Mouse (Mus musculus) thymus, postnatal 14 days (tissue): ENCODE measurements around the gene Ccdc182.

Experiments
- DNase-seq: peaks from one replicate; pipeline ENCODE4 v3.0.0; 2021

Ccdc182 gene

DNA sequence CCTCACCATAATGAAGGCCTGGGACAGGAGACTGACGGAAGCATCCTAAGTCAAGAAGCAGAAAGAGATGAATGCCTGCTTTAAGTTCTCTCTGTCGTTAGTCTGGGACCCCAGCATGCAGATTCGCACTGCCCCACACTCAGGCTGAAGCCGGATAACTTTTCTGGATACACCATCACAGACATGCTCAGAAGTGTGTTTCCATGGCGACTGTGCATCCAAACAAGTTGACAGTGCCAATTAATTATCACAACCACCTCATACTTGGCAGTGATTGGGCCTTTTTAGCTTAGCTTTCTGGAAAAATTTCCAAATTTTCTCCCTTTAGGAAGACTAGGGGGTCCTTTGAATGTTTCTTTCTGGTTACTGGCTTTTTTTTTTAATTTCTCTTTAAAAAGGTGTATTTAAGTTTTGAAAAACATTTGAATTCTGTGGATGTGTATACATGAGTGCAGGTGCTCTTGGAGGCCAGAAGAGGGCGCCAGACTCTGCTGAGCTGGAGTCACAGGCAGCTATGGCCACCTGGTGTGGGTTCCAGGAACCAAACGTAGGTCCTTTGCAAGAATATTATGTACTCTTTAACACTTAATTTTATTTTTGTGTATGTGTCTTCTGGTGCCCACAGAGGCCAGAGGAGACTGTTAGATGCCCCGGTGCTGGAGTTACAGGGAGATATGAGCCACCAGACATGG is 12.3 kb upstream of the Ccdc182 start:
- DNase-seq: peak; percentile 19

DNA sequence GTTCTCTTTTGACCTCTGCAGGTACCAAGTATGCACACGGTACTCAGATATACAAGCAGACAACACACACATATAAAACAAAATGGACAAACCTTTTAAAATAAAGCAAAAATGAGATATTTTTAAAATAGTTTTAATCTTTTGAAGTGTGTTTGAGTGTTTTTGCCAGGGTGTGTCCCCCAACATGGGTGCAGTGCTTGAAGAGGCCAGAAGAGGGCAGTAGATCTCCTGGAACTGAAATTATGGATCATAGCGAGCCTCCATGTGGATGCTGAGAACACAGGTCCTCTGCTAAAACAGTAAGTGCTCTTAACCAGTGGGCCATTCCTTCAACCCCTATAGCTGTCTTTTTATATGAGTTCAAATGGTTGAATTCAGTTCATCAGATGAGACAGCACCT is 11.3 kb upstream of the Ccdc182 start:
- no peak for DNase-seq

DNA sequence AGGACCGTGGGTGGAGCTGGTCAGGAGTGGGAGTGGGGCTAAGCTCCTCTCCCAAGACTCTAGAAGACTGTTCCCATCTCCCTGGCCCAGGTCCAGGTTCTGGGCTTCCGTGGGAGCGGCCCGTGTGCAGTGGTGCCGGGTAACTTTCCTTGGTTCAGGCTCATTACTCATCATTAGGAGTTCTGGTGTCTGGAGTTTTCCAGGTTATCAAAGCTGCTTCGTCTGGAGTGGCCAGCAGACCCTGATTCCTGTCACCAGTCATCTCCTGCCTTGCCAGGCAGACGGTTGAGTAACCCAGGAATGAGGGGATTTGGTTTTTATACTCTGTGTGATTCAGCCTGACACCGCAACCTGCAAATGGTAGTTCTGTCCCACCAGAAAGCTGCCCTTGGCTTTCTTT is 7.8 kb upstream of the Ccdc182 start:
- DNase-seq: no peak

DNA sequence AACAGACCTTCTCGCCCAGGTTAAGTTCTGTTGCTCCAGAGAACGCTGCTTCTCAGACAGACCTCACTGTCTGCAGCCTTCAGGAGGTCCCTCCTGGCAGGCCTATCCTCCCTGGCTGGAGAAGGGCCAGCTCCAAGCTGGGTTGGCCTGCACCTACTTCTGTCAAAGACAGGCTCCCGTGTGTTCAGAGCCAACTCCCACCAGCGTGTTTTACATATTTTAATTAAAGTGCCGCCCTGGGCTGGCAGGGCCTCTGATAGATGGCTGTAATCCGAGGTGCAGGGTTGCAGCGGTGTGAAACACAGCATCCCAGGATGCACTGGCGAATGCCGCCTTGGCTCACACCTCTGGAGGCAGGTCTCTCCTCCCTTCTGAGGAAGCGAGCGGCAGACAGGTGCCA is 5.5 kb upstream of the Ccdc182 start:
- DNase-seq: no peak

DNA sequence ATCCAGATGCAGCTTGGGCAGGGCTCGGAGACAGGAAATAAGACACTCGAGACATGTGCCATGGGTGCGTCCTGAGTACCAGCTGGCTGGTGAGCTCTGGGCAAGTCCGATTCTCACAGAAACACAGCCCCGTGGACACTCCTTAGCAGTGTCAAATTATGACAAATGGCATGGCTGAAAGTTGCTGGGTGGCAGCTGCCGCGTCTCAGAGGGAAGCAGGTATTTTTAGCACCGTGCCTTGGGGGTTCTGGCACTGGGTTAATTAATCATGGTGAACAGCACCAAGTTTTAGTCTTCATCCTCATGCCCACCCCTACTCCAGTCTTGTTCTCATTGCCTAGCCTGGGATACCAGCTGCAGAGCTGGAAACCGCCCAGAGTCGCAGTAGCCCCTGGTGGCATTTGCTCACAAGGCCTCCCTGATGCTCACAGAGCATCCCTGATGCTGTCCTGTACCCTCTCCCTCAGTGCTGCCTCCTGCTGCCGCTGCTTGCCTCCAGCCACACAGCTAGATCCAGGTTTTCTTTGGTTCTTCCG is 5.0 kb upstream of the Ccdc182 start:
- DNase-seq: peak; percentile 31

DNA sequence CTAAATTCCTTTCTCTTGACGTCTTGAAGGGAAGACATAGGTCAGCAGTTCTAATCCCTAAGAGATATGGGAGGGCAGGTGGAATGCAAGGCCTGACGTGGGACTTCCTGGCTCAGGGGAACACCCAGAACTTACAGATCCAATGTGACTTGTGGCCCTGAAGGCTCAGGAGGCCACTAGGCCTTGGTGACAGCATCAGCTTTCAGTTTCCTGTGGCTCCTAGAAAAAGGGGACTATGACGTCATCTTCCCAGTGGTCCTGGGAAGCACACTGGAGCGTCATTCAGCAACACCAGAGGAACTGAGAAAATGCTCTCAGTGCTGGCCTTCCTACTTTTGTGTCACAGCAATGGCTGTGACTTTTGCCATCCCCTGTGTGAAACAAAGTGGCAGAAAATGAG is 2.6 kb upstream of the Ccdc182 start:
- no peak for DNase-seq

DNA sequence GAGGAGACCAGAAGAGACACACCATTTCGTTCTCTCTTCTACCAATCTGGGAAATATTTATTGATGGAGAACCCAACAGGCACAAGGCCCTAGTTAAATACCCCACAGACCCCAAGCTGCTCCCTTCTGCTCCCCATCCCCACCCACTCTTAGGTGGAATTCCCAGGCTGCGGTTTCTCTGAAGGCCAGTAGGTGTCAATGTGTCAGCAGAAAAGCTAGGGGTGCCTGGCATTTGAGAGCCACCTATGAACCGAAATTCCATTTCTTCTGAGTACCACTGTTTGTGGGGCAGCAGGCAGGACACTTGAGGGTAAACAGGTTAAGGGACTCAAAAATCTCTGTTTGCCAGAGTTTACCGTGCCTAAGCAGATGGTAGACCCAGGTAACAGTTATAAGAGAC is 2.2 kb upstream of the Ccdc182 start:
- DNase-seq: peak; percentile 8

DNA sequence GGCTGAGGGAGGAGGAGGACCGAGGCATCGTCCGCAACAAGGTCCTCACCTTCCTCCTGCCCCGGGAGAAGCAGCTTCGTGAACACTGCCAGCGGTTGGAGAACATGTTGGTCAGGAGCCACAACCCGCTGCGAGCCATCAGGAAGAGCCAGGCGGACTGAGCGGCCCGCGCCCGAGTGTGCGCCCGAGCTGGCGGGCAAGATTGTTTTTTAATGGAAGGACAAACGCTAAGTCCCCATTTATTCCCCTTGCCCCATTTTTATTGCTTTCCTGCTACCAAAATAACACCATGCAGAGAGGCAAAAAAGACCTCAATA is 494 bp downstream of the Ccdc182 start:
- no peak for DNase-seq

DNA sequence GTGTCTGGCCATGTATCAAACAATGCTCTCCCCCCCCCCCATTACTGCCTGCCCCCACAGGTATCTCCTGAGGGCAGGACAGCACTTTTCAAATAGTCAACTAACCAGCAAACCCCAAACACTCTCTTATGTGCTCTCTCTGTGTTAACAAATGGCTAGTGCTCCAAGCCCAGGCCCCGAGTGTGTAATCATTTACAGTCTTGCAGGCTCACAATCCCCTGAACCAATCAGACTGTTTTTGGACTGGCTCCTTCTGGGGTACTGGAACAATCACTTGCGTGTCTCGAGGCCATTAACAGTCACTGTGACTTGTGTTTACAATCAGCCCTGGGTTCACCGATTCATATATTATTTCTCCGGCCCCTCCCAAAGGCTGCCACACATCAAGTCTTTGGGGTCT is 1.4 kb downstream of the Ccdc182 start:
- DNase-seq: no peak

DNA sequence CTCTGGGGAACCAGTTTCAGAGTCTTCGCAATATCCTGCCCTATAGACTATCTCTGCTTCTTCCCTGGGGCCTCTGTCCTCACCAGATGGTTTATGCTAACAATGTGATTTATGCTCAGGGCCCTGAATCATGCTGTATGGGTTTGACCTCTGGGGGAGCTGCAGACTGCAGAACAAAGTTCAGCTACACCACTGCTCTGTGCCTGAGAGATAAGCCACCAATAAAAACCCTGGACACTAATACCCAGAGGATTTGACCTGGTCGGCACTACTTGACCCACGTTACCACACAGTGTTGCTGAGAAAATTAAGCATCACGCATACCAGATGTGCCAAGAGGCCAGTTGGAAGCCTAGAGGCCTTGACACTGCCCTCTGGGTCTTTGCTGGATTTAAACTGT is 3.7 kb downstream of the Ccdc182 start:
- no peak for DNase-seq

DNA sequence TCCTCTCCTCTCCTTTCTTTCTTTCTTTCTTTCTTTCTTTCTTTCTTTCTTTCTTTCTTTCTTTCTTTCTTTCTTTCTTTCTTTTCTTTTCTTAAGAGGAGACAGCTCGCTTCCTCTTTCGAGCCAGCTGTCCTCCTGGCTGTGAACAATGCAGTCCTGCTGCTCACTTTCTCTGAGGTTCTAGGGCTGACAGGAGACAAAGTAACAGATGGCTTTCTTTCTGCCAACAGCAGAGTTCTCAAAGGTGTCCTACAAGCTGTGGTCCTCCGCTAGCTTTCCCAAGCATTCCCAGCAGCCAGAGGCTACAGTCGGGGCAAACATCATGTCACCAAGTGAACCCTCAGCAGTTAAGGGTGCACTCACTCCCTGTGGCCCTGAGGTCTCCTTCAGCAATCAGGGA is 5.5 kb downstream of the Ccdc182 start:
- DNase-seq: no peak

DNA sequence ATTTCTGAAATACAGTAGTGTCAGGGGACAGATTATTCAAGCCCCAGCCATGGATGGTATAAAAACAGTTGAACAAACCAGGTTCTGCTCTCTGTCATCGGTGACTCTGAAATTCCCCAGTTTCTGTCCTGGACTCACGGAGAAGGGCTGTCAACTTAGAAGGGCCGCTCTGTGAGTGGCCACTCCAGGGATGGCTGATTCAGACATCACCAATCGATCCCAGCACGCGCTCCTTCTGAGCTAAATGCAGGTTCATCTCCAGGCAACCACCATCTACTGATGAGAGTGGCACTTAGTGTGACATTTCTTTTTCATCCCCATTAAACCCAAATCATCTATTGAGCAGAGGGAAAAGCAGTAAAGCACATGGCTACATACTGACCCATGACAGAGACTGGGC is 7.8 kb downstream of the Ccdc182 start:
- DNase-seq: no peak

DNA sequence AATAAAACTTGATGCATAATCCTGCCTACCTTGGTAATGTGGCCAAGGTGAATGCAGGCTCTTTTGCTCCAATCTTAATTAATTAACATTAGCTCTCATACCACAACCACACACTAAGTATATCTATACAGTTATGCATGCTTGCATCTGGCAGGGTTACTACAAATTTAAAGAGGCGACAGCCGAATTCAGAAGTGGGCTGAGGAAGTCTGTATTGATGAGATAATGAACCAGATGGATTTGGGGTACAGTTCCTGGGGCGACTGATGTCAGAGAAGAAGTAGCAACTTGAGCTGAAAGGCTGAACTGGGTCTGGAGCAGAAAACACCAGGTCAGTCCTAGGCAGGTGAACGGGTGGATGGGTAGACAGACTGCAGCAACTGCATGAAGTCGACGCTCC is 11.9 kb downstream of the Ccdc182 start:
- no peak for DNase-seq

DNA sequence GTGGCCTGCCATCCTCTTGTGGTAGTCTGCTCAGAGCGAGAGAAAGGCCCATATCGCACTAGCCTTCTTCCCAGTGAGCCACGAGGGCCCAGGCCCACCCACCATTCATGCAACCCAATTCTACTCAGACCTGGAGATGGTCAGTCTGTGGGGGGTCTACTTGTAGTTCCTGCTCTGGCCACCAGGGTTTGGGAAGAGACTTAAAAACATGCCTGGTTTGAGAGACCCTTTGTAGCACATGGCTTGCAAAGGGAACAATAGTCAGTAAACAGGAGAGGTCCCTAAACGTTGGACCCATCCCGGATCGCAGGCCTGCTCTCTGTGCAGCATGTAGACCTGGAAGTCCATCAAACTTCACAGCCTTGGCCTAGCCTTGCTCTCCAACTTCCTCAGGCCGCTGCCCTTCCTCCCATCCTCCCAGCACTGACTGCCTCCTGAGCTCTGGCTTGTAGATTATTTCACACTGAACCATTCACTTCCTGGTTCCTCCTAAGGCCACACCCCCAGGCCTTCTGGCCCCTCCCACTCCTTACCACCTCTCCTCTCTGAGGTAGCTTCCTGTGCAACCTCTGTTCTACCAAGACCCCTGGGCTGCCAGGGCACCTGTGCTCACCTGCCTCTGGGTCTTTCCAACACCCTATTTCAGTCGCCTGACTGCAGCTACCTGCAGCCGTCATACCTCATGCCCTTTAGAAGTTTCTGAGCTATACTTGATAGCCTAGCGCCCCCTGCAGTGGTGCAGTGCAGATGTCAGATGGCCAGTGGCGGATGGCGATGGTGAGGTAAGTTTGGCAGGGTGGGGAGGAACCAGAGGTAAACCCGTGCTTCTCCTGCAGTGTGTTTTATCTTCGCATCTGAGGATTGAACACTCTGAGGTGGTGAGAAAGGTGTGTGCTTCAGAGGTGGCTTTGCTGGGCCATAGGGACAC is 14.0 kb downstream of the Ccdc182 start:
- DNase-seq: peak; percentile 34

DNA sequence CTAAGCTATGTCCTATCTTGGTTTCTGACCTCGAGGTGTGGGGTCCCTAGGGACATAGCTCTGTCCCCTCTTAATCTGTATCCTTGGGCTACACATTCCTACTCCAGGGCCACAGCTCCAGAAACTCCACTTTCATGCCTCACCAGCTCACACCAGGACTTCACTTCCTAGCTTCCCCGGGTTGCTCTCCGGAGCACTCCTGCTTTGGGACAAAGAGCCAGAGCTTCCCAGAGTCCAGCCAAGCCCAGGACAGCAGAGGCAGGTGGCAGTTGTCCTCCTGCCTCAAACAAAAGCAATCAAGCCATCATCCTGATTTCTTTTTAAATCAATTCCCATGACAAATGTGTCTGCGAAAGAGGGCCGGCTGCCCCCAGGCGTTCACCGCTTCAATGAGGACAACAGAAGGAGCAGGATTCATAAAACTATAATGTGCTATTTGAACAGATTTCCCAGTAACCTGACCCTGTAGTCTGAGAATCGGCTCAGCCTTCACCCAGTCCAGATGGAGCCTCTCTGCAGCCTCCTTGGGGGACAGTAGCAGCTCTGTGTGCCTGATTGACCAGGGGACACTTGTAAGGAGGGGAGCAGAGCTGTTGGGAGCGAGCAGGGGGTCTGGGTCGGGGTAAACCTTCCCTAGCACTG is 15.3 kb downstream of the Ccdc182 start:
- DNase-seq: no peak

DNA sequence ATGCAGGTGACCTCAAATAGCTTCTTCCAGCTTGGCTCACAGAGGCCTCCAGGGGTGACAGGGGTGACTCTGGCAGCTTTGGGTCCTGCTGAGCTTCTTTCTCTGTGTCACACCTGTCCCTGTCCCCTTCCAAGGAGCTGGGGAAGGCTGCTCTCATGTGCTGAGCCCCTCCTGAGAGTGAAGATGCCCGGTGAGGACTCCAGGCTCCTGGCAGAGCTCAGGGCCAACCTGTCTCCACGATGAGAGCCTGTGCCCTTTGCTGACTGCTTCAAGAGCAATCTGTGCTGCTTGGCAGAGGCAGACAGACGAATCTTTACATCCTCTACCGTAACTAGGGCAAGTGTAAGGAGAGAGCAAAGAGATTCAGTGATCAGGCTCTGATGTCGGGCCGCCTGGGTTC is 16.9 kb downstream of the Ccdc182 start:
- no peak for DNase-seq

DNA sequence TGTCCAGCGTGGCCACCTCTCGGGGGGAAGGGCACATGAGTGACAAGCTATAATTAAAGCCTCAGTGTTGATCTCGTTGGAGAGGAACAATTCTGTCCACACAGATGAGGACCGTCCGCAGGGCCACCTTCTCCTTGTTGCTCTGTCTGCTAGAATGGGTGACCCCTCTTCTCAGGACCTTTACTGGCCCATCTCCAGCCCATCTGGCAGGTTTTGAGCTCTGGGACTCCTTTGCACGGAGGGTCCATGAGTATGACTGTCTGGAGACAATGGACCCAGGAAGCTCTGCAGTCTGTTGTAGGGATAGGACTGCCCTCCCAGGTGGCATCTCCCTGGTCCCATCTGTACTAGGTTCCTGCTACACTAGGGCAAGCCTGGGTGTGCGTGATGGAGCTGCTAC is 17.7 kb downstream of the Ccdc182 start:
- DNase-seq: no peak

DNA sequence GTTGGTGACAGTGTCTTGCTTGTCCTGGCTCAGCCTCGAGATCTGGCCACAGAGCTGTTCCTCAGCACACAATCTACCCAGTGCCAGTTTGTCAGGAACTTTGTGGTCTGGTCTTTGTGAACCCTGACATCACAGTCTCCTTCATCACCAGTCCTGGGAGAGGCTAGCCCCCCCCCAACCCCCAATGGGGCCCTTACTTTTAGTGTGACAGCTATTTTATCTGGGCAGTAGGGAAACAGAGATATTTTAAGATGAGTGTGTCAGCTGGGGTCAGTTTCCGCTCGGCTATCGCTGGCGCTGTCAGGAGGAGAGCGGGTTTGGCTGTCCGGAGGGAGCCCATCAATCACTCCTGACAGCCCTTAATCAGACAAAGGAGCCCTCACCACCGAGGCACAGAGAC is 19.7 kb downstream of the Ccdc182 start:
- no peak for DNase-seq

DNA sequence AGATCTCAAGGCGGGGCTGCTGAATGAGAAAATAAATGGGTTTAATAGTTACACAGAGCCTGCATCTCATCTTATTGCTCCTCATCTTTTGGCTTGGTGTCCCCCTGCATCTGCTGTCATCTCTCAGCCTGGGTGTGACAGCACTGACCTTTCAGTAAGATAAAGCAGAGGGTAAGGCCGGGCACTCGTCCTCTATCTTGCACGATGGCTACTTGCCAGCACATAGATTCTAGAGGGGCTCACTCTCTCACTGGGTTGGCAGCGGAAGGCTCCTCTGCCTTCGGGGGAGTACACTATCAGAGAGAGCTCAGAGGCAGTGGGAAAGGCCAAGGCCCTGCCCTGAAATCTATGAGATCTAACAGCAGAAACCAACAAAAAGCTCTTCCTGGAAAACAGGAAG is 20.6 kb downstream of the Ccdc182 start:
- DNase-seq: no peak

DNA sequence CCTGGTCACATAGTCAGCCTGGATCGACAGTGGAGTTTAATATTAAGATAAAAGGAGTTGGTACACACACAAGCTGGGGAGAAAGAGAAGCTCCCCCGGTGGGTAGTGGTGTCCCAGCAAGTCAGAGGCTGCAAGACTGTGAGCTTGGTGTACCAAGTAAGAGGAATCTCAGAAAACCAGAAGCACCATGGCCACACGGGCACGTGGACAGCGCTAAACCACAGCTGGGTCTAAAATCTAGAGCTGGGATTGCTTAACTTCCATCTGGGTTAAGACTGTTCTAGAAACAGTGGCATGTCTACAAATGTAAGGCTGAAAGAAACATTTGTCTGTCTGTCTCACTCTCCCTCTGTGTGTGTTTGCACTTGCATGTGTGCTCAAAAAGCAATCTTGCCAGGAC is 21.5 kb downstream of the Ccdc182 start:
- DNase-seq: no peak

DNA sequence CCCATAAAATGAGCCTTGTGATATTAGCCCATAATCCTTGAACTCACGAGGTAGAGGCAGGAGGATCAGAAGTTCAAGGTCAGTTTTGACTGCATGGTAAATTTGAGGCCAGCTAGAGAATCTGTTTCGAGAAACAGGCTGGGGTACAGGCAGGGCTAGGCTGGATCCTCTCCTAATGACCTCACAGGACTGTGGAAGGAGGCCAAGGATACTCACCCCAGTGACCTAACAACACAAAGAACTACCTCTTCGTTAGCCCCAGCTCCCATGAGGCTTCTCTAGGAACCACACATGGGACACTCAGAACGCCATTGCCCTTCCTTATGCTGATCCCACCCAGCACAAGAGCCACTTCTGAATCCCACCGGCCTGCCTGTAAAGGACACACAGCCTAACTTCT is 25.0 kb downstream of the Ccdc182 start:
- no peak for DNase-seq

DNA sequence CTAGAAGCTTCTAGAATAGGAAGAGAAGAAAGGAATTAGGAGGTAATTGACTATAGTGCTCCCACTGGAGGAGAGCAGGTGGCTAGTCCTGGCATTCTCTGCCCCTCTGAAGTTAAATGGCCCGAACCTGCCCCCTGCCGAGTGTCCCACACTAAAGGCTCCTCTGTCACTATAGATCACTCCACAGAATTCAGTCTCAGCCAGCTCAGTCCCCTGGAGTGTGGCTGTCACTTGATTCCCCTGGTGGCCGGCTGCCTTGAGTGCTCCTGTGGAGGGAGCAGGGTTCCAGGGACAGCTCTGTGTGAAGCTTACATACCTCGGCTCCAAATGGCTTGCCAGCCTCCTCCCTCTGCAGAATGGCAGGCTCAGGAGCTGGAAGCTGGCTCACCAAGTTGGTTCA is 33.2 kb downstream of the Ccdc182 start:
- DNase-seq: no peak

DNA sequence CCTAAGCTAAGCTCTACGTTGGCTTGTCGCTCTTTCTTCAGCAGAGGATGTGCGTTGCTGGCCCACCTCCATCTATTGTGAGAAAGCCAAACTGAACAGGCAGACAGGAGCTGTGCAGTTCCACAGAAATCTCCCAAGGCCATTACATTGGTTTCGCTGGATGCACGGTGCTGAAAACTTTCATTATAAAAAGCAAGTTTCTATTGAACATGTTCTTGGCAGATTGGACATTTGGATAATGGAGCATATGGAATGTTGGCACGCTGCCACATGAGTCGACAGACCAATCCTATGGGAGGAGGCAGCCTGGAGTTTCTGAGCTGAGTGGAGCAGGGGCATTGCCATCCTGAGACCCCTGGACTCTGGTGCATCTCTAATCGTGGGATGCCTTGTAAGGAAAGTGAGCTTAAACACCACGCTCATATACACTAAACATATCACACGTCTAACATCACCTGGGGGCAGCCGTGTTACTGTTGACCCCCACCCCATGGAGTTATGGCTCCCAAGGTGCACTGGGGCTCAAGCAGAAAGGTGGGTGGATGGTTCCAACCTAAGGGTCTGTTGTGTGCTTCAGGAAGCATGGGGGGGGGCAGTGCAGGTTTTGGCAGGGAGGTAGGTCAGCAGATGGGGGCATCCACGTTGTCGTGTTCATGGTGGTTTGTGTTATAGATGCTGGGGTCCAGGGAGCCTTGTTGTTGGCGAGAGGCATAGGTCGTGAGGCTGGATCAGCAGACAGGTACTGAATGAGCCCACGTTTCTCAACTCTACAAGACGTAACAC is 35.1 kb downstream of the Ccdc182 start:
- no peak for DNase-seq
